Mouse (Mus musculus): ENCODE results near the gene Tnfrsf25. TPM values are rescaled to one million over a fixed set of nuclear protein-coding genes. Genes with fewer than 3 reads are reported as not detected.

Tnfrsf25 gene
- under 1 TPM; 0.22 to 0.38 TPM for total RNA-seq (2023)

GRCm38 (mm10) chr4:152115921-152116612, at the start of gene Tnfrsf25:
TSS of gene Tnfrsf25 (plus strand) at chr4:152115934.

GRCm38 (mm10) chr4:152072121-152072601, 43.6 kb upstream of the Tnfrsf25 start, which contains the start of gene Plekhg5:
TSS of gene Plekhg5 (plus strand) at chr4:152072498.

GRCm38 (mm10) chr4:152151966-152152544, 36.3 kb downstream of the Tnfrsf25 start, which contains the start of gene Espn:
TSS of gene Espn (minus strand) at chr4:152152371.

GRCm38 (mm10) chr4:152158585-152159284, 43.0 kb downstream of the Tnfrsf25 start, which contains the start of gene Hes2:
TSS of gene Hes2 (plus strand) at chr4:152158867.

Other genes with a start within 250 kb of the Tnfrsf25 start
- 10 to 100 TPM; 34.5 to 39.1 TPM for gene Dnajc11, start 182.2 kb upstream of the Tnfrsf25 start, total RNA-seq (2023)
- 10 to 100 TPM; 19.0 to 21.7 TPM for gene Thap3, start 126.9 kb upstream of the Tnfrsf25 start, total RNA-seq (2023)
- 1 to 10 TPM; 3.7 to 3.8 TPM for gene Phf13, start 119.7 kb upstream of the Tnfrsf25 start, total RNA-seq (2023)
- gene Klhl21, start 107.1 kb upstream of the Tnfrsf25 start, total RNA-seq (2023): 1 to 10 TPM; 4.8 to 6.7 TPM
- 10 to 100 TPM in 1 of 2 experiments, 1 to 10 TPM in 1; 7.7 to 13.9 TPM for gene Zbtb48, start 88.3 kb upstream of the Tnfrsf25 start, total RNA-seq (2023)
- gene Tas1r1, start 77.4 kb upstream of the Tnfrsf25 start, total RNA-seq (2023): under 1 TPM; 0.15 to 0.60 TPM
- gene Nol9, start 76.6 kb upstream of the Tnfrsf25 start, total RNA-seq (2023): 10 to 100 TPM; 11.8 to 11.9 TPM
- gene Plekhg5, start 43.4 kb upstream of the Tnfrsf25 start, total RNA-seq (2023): 1 to 10 TPM; 2.5 to 5.0 TPM
- gene Espn, start 36.4 kb downstream of the Tnfrsf25 start, total RNA-seq (2023): under 1 TPM; 0.24 to 0.50 TPM
- not detected for gene Hes2, start 42.9 kb downstream of the Tnfrsf25 start, total RNA-seq (2023)
- gene Acot7, start 62.2 kb downstream of the Tnfrsf25 start, total RNA-seq (2023): 10 to 100 TPM; 28.0 to 30.0 TPM
- gene Gpr153, start 158.3 kb downstream of the Tnfrsf25 start, total RNA-seq (2023): under 1 TPM; 0.35 TPM
- gene Hes3, start 175.7 kb downstream of the Tnfrsf25 start, total RNA-seq (2023): not detected
- 10 to 100 TPM; 12.1 to 13.6 TPM for gene Icmt, start 181.3 kb downstream of the Tnfrsf25 start, total RNA-seq (2023)
- not detected for gene Rnf207, start 203.1 kb downstream of the Tnfrsf25 start, total RNA-seq (2023)
- 100 to 1,000 TPM; 304 to 327 TPM for gene Rpl22, start 209.8 kb downstream of the Tnfrsf25 start, total RNA-seq (2023)
- gene Chd5, start 222.7 kb downstream of the Tnfrsf25 start, total RNA-seq (2023): under 1 TPM in 1 of 2 experiments, not detected in 1; 0.04 TPM